Mouse (Mus musculus): Measurements from ENCODE around the gene H1fnt. TPM values are rescaled to one million over a fixed set of nuclear protein-coding genes. Genes with fewer than 3 reads are reported as not detected.

H1fnt gene
- not detected in 2 replicates for polyA plus RNA-seq (2012; rRNA removed)

DNA sequence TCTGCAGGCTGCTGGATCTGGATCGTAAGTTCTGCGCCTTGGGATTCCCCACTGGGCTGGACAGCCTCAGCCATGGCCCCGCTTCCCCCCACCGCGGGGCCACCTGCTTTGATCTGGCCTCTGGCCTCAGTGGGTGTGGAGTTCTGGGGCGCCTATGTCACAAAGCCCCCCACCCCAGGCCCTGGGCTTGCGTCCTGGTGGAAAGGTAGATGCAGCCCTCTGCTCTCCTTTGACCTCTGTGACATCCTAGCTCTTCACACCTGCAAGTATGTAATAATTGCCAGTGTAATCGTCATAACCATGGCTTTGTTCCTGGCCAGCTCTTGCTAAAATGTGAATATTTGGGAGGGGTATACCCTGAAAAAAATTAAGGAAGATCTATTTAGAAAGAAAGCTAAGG lies at the start of gene H1fnt:
Gene H1fnt (minus strand): TSS at position 101 of the 400 bp plus-strand sequence.

DNA sequence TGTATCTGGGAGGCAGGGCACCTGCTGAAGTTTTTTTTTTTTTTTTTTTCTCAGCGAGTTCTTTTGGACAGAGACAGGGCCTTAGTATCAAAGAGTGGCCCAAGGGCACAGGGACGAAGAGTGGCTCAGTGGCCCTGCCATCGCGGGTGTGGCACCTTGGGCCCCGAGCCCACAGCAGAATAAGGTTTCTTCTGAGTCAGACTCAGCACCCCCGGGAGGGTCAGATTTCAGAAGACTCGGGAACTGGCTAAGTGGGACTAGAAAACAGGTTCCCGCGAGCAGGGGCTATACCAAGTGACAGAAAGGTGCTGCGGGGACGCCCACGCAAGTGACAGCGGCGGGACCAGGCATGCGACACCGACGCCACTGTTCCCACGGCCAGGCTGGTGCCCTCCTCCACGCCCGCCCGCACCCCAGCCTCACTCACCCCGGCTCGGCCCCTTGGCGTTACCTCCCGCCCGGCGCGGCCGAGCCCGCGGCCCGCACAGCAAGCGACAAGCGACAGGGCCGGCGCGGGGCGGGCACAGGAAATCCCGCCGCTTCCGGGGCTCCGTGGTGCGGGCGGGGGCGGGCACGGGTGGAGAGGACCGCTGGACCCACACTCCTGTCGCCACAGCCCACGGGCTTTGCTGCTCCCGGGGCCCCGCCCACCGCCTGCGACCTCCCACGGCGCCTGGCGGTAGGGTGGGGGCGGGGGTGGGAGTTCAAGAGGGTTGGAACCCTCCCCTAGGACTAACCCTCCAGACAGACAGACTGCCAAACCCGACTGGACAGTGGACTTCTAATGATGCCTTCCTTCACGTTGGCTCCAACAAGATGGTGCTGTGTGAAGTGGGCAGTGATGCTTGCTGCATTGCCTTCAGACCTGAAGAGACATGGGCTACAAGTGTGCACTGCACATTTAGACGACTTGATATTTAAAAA lies 38.8 kb upstream of the H1fnt start, which contains the start of gene Zfp641:
Gene Zfp641 (minus strand): TSS at position 534 of the 924 bp plus-strand sequence.

DNA sequence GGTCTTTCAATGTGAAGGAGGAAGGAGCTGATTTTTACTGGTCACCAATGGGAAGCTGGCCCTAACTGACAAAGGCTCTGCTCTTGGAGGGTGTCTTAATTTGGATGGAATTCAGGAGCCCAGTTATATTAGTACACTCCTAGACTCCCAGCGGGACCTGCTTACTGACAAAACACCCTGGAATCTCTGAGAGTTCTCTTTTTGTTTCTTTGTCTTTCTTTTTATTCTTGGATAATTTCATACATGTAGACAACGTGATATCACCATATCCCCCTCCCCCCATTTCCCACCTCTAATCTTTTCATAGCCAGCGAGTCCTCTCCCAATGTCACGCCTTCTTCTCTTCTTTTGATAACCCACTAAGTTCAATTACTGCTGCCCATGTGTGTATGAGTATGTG lies 22.7 kb downstream of the H1fnt start, which contains the start of gene Olfr286:
Gene Olfr286 (minus strand): TSS at position 101 of the 400 bp plus-strand sequence.

DNA sequence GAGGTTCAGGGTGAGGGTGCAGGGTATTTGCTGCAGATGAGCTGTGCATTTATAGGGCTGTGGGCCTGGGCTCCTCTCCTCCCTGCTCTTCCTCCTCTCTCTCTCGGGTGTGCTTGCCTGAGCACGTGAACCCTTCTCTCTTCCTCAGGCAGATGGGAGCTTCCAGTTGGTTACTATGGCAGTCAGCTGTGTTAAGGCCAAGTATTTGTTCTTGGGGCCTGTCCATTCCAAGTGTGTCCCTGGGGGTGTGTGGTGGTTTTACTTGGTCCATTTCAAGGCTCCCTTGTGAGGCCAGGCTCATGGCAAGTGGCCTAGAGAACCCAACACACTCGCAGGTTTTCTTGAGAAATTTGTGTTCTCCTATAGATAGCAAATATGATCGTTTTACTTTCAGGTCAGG lies 36.2 kb downstream of the H1fnt start, which contains the start of the genes Gm44579 and Olfr287:
Gene Gm44579 (minus strand): TSS at position 101 of the 400 bp plus-strand sequence.
Gene Olfr287 (minus strand): TSS at position 180 of the 400 bp plus-strand sequence.

Other genes with a start within 250 kb of the H1fnt start
- 12.9 and 13.2 TPM in 2 replicates for gene Pfkm, start 164.7 kb downstream of the H1fnt start, polyA plus RNA-seq (2012; rRNA removed)
- gene Senp1, start 163.5 kb downstream of the H1fnt start, polyA plus RNA-seq (2012; rRNA removed) = 6.2 and 6.8 TPM in 2 replicates
- gene Asb8, start 91.7 kb downstream of the H1fnt start, polyA plus RNA-seq (2012; rRNA removed) = 44.3 and 46.2 TPM in 2 replicates
- 0.78 and 1.1 TPM in 2 replicates for gene Ccdc184, start 90.1 kb downstream of the H1fnt start, polyA plus RNA-seq (2012; rRNA removed)
- not detected in 2 replicates for gene Olfr288, start 61.8 kb downstream of the H1fnt start, polyA plus RNA-seq (2012; rRNA removed)
- not detected in 2 replicates for gene Gm44579, start 36.3 kb downstream of the H1fnt start, polyA plus RNA-seq (2012; rRNA removed)
- 0.24 TPM in 2 replicates for gene Olfr287, start 36.2 kb downstream of the H1fnt start, polyA plus RNA-seq (2012; rRNA removed)
- 0.21 TPM in 1 of 2 replicates, not detected in the other for gene Olfr286, start 22.8 kb downstream of the H1fnt start, polyA plus RNA-seq (2012; rRNA removed)
- 0.45 and 0.62 TPM in 2 replicates for gene Zfp641, start 38.9 kb upstream of the H1fnt start, polyA plus RNA-seq (2012; rRNA removed)
- not detected in 2 replicates for gene Olfr285, start 60.1 kb upstream of the H1fnt start, polyA plus RNA-seq (2012; rRNA removed)
- not detected in 2 replicates for gene Olfr284, start 83.7 kb upstream of the H1fnt start, polyA plus RNA-seq (2012; rRNA removed)
- not detected in 2 replicates for gene Olfr283, start 123.7 kb upstream of the H1fnt start, polyA plus RNA-seq (2012; rRNA removed)
- gene Olfr282, start 173.9 kb upstream of the H1fnt start, polyA plus RNA-seq (2012; rRNA removed) = not detected in 2 replicates
- not detected in 2 replicates for gene Olfr281, start 195.3 kb upstream of the H1fnt start, polyA plus RNA-seq (2012; rRNA removed)
- not detected in 2 replicates for gene OR5BS1P, start 212.6 kb upstream of the H1fnt start, polyA plus RNA-seq (2012; rRNA removed)
- gene Lalba, start 225.4 kb upstream of the H1fnt start, polyA plus RNA-seq (2012; rRNA removed) = not detected in 2 replicates
- gene Olfr279, start 235.1 kb upstream of the H1fnt start, polyA plus RNA-seq (2012; rRNA removed) = not detected in 2 replicates